Mouse (Mus musculus) CD8-positive naive resting alpha-beta T cell, adult 57 days (primary cell): ENCODE results near the gene Echs1. TPM values are rescaled to one million over a fixed set of nuclear protein-coding genes. Genes with fewer than 3 reads are reported as not detected.

Experiments used
- total RNA-seq: library from RNA; stranded (reverse); gene quantifications from one replicate; pipeline ENCODE4 v1.2.4, GENCODE M21; 2023

Gene Echs1
- 27.2 TPM for total RNA-seq

GRCm38 (mm10) chr7:140116329-140117054 is at the start of gene Echs1:
Gene Echs1, minus strand, starts transcription at chr7:140116476.

GRCm38 (mm10) chr7:140164664-140165063 is 48.4 kb upstream of the Echs1 start, which contains the start of gene Olfr522:
Gene Olfr522, minus strand, starts transcription at chr7:140164764.

GRCm38 (mm10) chr7:140154218-140154927 is 38.1 kb upstream of the Echs1 start, which contains the start of gene Sprn:
Gene Sprn, minus strand, starts transcription at chr7:140154877.

GRCm38 (mm10) chr7:140137135-140138020 is 21.1 kb upstream of the Echs1 start, which contains the start of gene Mtg1:
Gene Mtg1, plus strand, starts transcription at chr7:140137564.

GRCm38 (mm10) chr7:140115583-140116328 is 520 bp downstream of the Echs1 start, which contains the start of gene Paox:
Gene Paox, plus strand, starts transcription at chr7:140115799.

GRCm38 (mm10) chr7:140101993-140102860 is 14.0 kb downstream of the Echs1 start, which contains the start of gene Fuom:
Gene Fuom, minus strand, starts transcription at chr7:140102441.

GRCm38 (mm10) chr7:140092924-140093528 is 23.2 kb downstream of the Echs1 start, which contains the start of gene Prap1:
Gene Prap1, plus strand, starts transcription at chr7:140093395.

GRCm38 (mm10) chr7:140082242-140082678 is 34.0 kb downstream of the Echs1 start, which contains the start of gene Caly:
Gene Caly, minus strand, starts transcription at chr7:140082548.

Other genes starting within 250 kb of the Echs1 start
- gene Kndc1, start 221.8 kb downstream of the Echs1 start, total RNA-seq = not detected
- gene Utf1, start 172.7 kb downstream of the Echs1 start, total RNA-seq = not detected
- not detected for gene 6430531B16Rik, start 137.7 kb downstream of the Echs1 start, total RNA-seq
- 4.5 TPM for gene Adam8, start 123.9 kb downstream of the Echs1 start, total RNA-seq
- 34.8 TPM for gene Zfp511, start 80.1 kb downstream of the Echs1 start, total RNA-seq
- gene Tubgcp2, start 79.8 kb downstream of the Echs1 start, total RNA-seq = 29.4 TPM
- gene Msx3, start 67.4 kb downstream of the Echs1 start, total RNA-seq = not detected
- not detected for gene Caly, start 33.9 kb downstream of the Echs1 start, total RNA-seq
- not detected for gene Prap1, start 23.1 kb downstream of the Echs1 start, total RNA-seq
- gene Fuom, start 14.0 kb downstream of the Echs1 start, total RNA-seq = 6.7 TPM
- gene Paox, start 677 bp downstream of the Echs1 start, total RNA-seq = 6.2 TPM
- gene Mtg1, start 21.1 kb upstream of the Echs1 start, total RNA-seq = 21.7 TPM
- gene Sprn, start 38.4 kb upstream of the Echs1 start, total RNA-seq = not detected
- not detected for gene Olfr522, start 48.3 kb upstream of the Echs1 start, total RNA-seq
- gene Olfr523, start 56.7 kb upstream of the Echs1 start, total RNA-seq = not detected
- gene Olfr524, start 89.5 kb upstream of the Echs1 start, total RNA-seq = not detected
- gene Cd163l1, start 101.8 kb upstream of the Echs1 start, total RNA-seq = not detected
- gene 5830411N06Rik, start 130.8 kb upstream of the Echs1 start, total RNA-seq = 0.61 TPM
- not detected for gene Olfr525, start 204.4 kb upstream of the Echs1 start, total RNA-seq
- not detected for gene Olfr527, start 217.5 kb upstream of the Echs1 start, total RNA-seq
- gene Olfr60, start 245.2 kb upstream of the Echs1 start, total RNA-seq = not detected